Mouse (Mus musculus) retina, adult 2 months (tissue): Measurements from ENCODE around the gene Pfkfb2.

Experiments used
- DNase-seq: peaks from one replicate; pipeline ENCODE4 v3.0.0-alpha.2; 2012; ENCODE audit warnings: low read depth, low spot score

The Pfkfb2 gene

GRCm38 (mm10) chr1:130729153-130729552, at the start of gene Pfkfb2:
TSS of gene Pfkfb2 (minus strand) at chr1:130729253.
- no peak for DNase-seq

- DNase-seq, result no peak
Observed at GRCm38 (mm10) chr1:130776645-130777044, 47.6 kb upstream of the Pfkfb2 start.

GRCm38 (mm10) chr1:130775691-130776331, 46.8 kb upstream of the Pfkfb2 start:
- no peak for DNase-seq

GRCm38 (mm10) chr1:130775234-130775633, 46.2 kb upstream of the Pfkfb2 start:
- DNase-seq, result no peak

- no peak for DNase-seq
Observed at GRCm38 (mm10) chr1:130770981-130771494, 42.0 kb upstream of the Pfkfb2 start.

- DNase-seq, result no peak
Observed at GRCm38 (mm10) chr1:130770487-130770886, 41.4 kb upstream of the Pfkfb2 start.

GRCm38 (mm10) chr1:130769925-130770324, 40.9 kb upstream of the Pfkfb2 start:
- DNase-seq, result no peak

- no peak for DNase-seq
Observed at GRCm38 (mm10) chr1:130767066-130767465, 38.0 kb upstream of the Pfkfb2 start.

GRCm38 (mm10) chr1:130764027-130764461, 35.0 kb upstream of the Pfkfb2 start:
- no peak for DNase-seq

- DNase-seq, result no peak
Observed at GRCm38 (mm10) chr1:130762045-130762760, 33.1 kb upstream of the Pfkfb2 start.

- no peak for DNase-seq
Observed at GRCm38 (mm10) chr1:130761597-130761996, 32.5 kb upstream of the Pfkfb2 start.

- no peak for DNase-seq
Observed at GRCm38 (mm10) chr1:130759689-130760088, 30.6 kb upstream of the Pfkfb2 start.

GRCm38 (mm10) chr1:130746819-130747218, 17.8 kb upstream of the Pfkfb2 start:
- DNase-seq, result no peak

- no peak for DNase-seq
Observed at GRCm38 (mm10) chr1:130745591-130745990, 16.5 kb upstream of the Pfkfb2 start.

- no peak for DNase-seq
Observed at GRCm38 (mm10) chr1:130744961-130745360, 15.9 kb upstream of the Pfkfb2 start.

GRCm38 (mm10) chr1:130744217-130744616, 15.2 kb upstream of the Pfkfb2 start:
- no peak for DNase-seq

GRCm38 (mm10) chr1:130743775-130744174, 14.7 kb upstream of the Pfkfb2 start:
- no peak for DNase-seq

GRCm38 (mm10) chr1:130742201-130742600, 13.1 kb upstream of the Pfkfb2 start:
- no peak for DNase-seq

- no peak for DNase-seq
Observed at GRCm38 (mm10) chr1:130740781-130741720, 12.0 kb upstream of the Pfkfb2 start.

GRCm38 (mm10) chr1:130740227-130740648, 11.2 kb upstream of the Pfkfb2 start:
- DNase-seq, result no peak

GRCm38 (mm10) chr1:130739636-130740035, 10.6 kb upstream of the Pfkfb2 start:
- DNase-seq, result no peak
